Mouse (Mus musculus) lung, adult 2 months (tissue): ENCODE data around the gene Chd8.

Experiments
- CTCF ChIP-seq: fragments of 200-500 bp; IDR thresholded peaks from 2 replicates; pipeline ENCODE4 v1.5.1; 2011; ENCODE audit warnings: mild to moderate bottlenecking, low read length, control low read depth; ENCODE audit not compliant: insufficient read depth
- POLR2A ChIP-seq: fragments of 200-500 bp; IDR thresholded peaks from 2 replicates; pipeline ENCODE4 v1.6.1; 2011; ENCODE audit warnings: low read depth, mild to moderate bottlenecking, control low read depth, low read length, borderline replicate concordance; ENCODE audit errors: extremely low read depth

DNA sequence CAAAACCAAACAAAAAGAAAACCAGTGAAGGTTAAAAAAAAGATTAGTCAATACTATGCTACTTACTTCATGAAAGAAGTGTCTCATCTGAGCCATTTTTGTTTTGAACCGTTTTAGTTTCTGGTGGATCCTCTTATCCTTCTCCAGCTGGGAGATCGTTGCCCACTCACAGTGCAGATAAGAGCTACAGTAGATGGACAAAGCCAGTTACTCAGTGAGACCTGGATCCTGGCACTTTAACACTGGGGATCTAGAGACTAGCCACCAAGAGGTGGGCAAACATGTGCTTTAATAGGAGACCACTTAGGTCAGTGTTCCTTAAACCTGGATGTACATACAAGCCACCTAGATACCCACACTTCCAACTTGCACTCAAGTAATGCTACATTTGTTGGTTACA is 31.6 kb downstream of the Chd8 start:
- TF ChIP-seq CTCF (no peak), POLR2A (no peak)
